Mouse (Mus musculus): ENCODE data around the gene Pex19. TPM values are rescaled to one million over a fixed set of nuclear protein-coding genes. Genes with fewer than 3 reads are reported as not detected.

Gene Pex19
- polyA plus RNA-seq, 1 experiment = 106 TPM

DNA sequence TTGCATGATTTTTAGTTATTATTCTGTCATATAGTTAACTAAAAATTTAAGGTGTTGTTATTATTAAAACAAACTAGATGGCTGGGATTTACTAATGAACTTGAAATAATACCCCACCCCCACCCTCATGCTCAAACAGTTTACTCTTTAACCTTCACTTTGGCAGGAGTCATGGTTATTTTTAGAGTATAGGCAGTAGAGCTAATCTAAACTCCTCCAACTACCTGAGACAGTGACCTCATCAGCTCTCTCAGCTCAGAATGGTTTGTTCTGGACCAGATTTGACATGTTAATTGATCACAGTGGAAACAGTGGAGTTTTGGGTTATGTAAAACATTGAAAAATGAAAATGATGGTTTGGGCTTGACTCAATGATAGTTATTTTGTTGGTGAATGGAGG is 34.0 kb downstream of the Pex19 start:
- no peak for DNase-seq (ENCODE audit: low read depth)
- TF ChIP-seq POLR2A (IDR thresholded peaks at IDR 0.05; ENCODE audit: borderline replicate concordance, extremely low read depth, insufficient read depth, insufficient read length, poor library complexity, severe bottlenecking) (no peak), CTCF (IDR thresholded peaks at IDR 0.05; ENCODE audit: borderline replicate concordance, extremely low read depth, insufficient read depth, insufficient read length) (no peak)

DNA sequence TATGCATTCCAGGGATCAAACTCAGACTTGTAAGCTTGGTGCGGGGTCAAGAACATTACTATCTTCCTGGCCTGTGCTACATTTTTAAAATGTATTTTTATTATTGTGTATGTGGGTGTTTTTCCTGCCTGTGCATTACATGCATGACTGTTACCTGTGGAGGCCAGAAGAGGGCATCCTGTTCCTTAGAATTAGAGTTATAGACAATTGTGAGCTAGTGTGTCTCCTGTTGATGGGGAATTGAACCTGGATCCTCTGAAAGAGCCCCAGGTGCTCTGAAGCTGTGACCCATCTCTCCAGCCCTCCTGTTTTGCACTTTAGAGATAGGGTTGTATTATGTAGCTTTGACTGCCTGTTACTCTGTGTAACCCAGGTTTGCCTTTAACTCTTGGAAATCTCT is 35.5 kb downstream of the Pex19 start:
- peak; percentile 75 for DNase-seq (ENCODE audit: low read depth)
- TF ChIP-seq POLR2A (IDR thresholded peaks at IDR 0.05; ENCODE audit: borderline replicate concordance, extremely low read depth, insufficient read depth, insufficient read length, poor library complexity, severe bottlenecking) = no peak
- peak; percentile 56; the same call in 1 of the 2 replicates for TF ChIP-seq CTCF (IDR thresholded peaks at IDR 0.05; ENCODE audit: borderline replicate concordance, extremely low read depth, insufficient read depth, insufficient read length)

DNA sequence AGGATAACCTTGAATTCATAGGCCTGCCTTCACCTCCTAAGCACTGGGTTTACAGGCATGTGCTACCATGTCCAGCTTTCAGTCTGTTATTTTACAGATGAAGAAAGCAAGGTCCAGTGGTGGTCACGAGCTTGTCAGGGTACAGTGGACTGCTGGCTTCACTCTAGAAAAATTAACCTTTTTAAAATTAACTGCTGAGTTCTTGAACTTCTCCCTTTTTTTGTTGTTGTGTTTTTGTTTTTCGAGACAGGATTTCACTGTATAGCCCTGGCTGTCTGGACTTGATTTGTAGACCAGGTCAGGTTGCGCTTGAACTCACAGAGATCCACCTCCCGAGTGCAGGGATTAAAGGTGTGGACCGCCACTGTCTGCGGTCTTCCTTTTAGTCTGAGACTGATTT is 36.4 kb downstream of the Pex19 start:
- DNase-seq (ENCODE audit: low read depth) = no peak

DNA sequence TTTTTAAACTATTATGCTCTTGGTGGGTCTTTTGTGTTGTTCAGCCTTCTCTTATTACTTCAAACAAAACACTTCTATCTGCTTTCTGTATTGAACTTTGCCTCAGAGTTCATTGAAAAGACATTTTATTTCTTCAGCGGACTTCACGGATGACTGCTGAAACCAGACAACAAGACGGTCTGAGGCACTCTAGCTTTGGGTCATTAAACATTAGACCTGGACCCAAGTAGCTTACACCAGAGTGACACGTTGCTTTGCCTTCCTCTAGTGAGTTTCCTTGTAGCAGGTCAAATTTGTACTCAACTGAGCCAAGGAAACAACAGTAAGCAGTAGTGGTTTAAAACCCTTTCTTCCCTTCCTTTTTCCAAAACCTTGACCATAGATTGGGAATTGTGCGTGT is 41.4 kb downstream of the Pex19 start:
- DNase-seq (ENCODE audit: low read depth) = no peak
- TF ChIP-seq POLR2A (IDR thresholded peaks at IDR 0.05; ENCODE audit: borderline replicate concordance, extremely low read depth, insufficient read depth, insufficient read length, poor library complexity, severe bottlenecking) = no peak
- TF ChIP-seq CTCF (IDR thresholded peaks at IDR 0.05; ENCODE audit: borderline replicate concordance, extremely low read depth, insufficient read depth, insufficient read length) = no peak

More for the DNA sequence above, 36.4 kb downstream of the Pex19 start:
- TF ChIP-seq POLR2A (IDR thresholded peaks at IDR 0.05; ENCODE audit: borderline replicate concordance, extremely low read depth, insufficient read depth, insufficient read length, poor library complexity, severe bottlenecking) (no peak), CTCF (IDR thresholded peaks at IDR 0.05; ENCODE audit: borderline replicate concordance, extremely low read depth, insufficient read depth, insufficient read length) (no peak)

DNA sequence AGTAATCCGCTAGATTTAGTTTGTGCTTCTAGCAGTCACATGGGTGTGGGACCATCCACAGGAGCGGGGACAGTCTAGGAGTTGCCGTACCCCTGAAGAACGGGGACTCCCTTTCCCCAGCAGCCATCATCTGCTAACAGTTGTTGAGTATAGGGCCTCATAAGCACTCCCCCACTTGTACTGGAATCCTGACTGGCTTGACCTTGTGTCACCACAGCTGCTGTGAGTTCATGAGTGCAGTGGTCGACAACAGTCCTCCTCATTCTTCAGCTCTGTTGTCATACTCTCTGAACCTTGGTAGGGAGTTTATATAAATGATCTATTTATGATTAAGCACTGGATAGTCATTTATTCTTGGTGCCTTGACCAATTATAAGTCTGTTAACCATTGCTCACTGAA is 43.3 kb downstream of the Pex19 start:
- TF ChIP-seq CTCF (IDR thresholded peaks at IDR 0.05; ENCODE audit: borderline replicate concordance, extremely low read depth, insufficient read depth, insufficient read length) = no peak
- no peak for TF ChIP-seq POLR2A (IDR thresholded peaks at IDR 0.05; ENCODE audit: borderline replicate concordance, extremely low read depth, insufficient read depth, insufficient read length, poor library complexity, severe bottlenecking)
- no peak for DNase-seq (ENCODE audit: low read depth)

DNA sequence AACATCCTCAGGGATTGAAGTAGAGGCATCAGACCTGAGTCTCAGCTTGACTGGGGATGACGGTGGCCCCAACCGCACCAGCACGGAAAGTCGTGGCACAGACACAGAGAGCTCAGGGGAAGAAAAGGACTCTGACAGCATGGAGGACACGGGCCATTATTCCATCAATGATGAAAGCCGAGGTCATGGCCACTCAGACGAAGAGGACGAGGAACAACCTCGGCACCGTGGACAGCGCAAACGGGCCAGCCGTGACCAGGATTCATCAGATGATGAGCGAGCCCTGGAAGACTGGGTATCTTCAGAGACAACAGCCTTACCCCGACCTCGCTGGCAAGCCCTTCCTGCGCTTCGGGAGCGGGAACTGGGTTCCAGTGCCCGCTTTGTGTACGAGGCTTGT is 45.8 kb downstream of the Pex19 start:
- DNase-seq (ENCODE audit: low read depth) = no peak

DNA sequence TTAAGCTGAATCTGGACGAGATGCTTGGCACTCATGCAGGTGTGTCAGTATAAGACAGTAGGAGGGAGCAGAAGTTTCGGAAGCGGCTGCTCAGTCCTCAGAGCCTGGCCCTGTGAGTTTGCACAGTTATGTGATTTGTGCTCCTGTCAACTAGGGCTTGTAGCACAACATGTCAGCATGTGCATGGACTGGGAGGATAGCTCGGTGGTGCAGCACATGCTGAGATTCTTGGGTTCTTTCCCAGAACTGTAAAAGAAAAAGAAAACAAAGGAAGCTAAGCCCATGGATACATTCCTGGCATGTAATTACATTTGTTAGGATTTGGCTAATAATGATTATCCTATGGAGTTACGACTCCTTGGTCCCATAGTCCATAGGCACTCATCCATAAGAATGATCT is 46.6 kb downstream of the Pex19 start:
- DNase-seq (ENCODE audit: low read depth) = peak; percentile 73
- no peak for TF ChIP-seq CTCF (IDR thresholded peaks at IDR 0.05; ENCODE audit: borderline replicate concordance, extremely low read depth, insufficient read depth, insufficient read length)
- TF ChIP-seq POLR2A (IDR thresholded peaks at IDR 0.05; ENCODE audit: borderline replicate concordance, extremely low read depth, insufficient read depth, insufficient read length, poor library complexity, severe bottlenecking) = no peak

More for the DNA sequence above, 45.8 kb downstream of the Pex19 start:
- TF ChIP-seq CTCF (IDR thresholded peaks at IDR 0.05; ENCODE audit: borderline replicate concordance, extremely low read depth, insufficient read depth, insufficient read length) (no peak), POLR2A (IDR thresholded peaks at IDR 0.05; ENCODE audit: borderline replicate concordance, extremely low read depth, insufficient read depth, insufficient read length, poor library complexity, severe bottlenecking) (no peak)

DNA sequence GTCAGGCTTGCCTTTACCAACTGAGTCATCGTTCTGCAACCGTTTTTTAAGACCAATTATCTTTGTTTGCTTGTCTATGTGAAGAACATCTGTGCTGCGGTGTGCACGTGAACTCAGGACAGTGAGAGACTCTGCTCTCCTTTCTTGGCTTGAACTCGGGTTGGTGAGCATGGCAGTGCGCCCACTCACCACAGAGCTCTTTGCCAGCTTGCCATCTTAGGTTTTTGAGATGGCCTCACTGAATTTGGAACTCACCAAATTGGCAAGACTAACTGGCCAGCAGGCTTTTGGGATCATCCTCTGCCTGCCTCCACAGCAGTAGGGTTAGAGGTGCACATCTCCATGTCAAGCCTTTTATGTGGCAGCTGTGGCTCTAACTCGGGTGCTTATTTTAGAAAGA is 51.2 kb downstream of the Pex19 start:
- no peak for DNase-seq (ENCODE audit: low read depth)
- TF ChIP-seq CTCF (IDR thresholded peaks at IDR 0.05; ENCODE audit: borderline replicate concordance, extremely low read depth, insufficient read depth, insufficient read length) = no peak
- TF ChIP-seq POLR2A (IDR thresholded peaks at IDR 0.05; ENCODE audit: borderline replicate concordance, extremely low read depth, insufficient read depth, insufficient read length, poor library complexity, severe bottlenecking) = no peak

DNA sequence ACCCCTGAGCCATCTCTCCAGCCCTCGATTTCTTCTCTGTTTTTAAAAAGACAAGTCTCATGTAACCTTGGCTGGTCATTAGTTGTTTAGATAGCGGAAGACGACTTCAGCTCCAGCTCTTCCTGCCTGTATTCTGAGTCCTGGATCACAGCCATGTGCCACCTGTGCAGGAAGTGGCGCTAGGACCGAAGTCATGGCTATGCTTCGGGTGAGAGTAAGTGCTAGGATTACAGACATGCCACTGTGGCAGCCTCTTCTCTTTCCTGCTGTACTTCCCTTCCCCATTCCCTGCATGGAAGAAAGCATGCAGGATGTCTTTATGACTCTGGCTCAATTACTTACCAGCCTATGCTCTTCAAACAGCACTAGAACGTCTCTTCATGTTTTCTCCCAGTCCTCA is 52.5 kb downstream of the Pex19 start:
- no peak for TF ChIP-seq CTCF (IDR thresholded peaks at IDR 0.05; ENCODE audit: borderline replicate concordance, extremely low read depth, insufficient read depth, insufficient read length)
- no peak for TF ChIP-seq POLR2A (IDR thresholded peaks at IDR 0.05; ENCODE audit: borderline replicate concordance, extremely low read depth, insufficient read depth, insufficient read length, poor library complexity, severe bottlenecking)
- DNase-seq (ENCODE audit: low read depth) = no peak

DNA sequence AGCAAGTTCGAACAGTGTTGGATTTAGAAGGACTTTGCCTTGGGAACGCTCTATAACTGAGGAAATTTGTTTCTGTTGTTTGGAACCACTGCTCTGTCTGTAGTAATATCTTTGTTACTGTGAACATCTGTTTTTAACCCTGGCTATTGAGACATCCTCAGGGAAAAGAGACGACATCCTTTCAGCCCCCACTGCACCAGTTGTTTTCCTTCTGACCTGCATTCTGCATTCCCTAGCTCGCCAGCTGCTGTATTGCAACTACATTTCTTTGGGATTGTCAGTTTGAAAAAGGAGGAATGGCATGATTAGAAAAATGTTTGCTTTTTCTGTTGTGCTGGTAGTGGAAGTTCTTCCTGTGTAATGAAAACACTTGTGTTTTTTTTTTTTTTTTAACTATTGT is 54.3 kb downstream of the Pex19 start:
- no peak for DNase-seq (ENCODE audit: low read depth)
- no peak for TF ChIP-seq POLR2A (IDR thresholded peaks at IDR 0.05; ENCODE audit: borderline replicate concordance, extremely low read depth, insufficient read depth, insufficient read length, poor library complexity, severe bottlenecking)
- TF ChIP-seq CTCF (IDR thresholded peaks at IDR 0.05; ENCODE audit: borderline replicate concordance, extremely low read depth, insufficient read depth, insufficient read length) = no peak

DNA sequence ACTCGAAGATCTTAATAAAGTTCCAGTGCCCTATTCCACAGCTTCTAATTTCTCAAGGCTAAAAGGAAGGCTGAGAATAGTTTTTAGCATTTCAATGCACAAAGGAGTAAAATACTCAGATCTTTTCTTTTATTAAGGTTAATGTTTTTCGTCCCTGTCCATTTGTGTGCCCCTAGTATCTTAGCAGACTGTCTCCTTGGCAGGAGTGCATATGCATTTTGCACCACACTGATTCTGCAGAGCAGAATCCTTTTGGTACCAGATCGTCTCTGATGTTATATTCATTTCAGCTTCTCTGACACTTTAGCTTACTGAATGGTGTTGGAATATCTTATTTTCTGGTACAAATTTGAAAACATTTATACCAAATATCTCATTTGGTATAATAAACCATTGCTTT is 55.2 kb downstream of the Pex19 start:
- no peak for TF ChIP-seq POLR2A (IDR thresholded peaks at IDR 0.05; ENCODE audit: borderline replicate concordance, extremely low read depth, insufficient read depth, insufficient read length, poor library complexity, severe bottlenecking)
- no peak for TF ChIP-seq CTCF (IDR thresholded peaks at IDR 0.05; ENCODE audit: borderline replicate concordance, extremely low read depth, insufficient read depth, insufficient read length)
- DNase-seq (ENCODE audit: low read depth) = no peak

DNA sequence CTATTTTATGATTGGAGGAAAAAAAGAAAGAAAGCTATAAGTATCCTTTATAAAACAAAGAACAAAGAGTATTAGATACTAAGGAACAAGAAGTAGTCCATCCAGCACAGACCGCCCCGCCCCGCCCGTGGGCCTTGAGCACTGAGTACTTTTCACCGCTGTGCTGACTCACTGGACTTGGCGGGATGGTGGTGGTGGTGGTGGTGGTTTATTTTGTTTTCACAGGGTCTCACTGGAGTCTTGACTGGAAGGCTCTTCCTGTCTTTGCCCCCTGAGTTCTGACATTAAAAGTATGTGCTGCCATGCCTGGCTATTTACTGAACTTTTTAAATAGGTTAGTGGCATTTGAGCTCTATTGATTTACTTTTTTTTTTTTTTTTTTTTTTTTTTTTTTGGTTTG is 56.5 kb downstream of the Pex19 start:
- no peak for TF ChIP-seq POLR2A (IDR thresholded peaks at IDR 0.05; ENCODE audit: borderline replicate concordance, extremely low read depth, insufficient read depth, insufficient read length, poor library complexity, severe bottlenecking)
- no peak for TF ChIP-seq CTCF (IDR thresholded peaks at IDR 0.05; ENCODE audit: borderline replicate concordance, extremely low read depth, insufficient read depth, insufficient read length)
- DNase-seq (ENCODE audit: low read depth) = no peak
